Mouse (Mus musculus) monocyte, adult 5-6 weeks (primary cell): ENCODE data around the gene Mipep. TPM values are rescaled to one million over a fixed set of nuclear protein-coding genes. Genes with fewer than 3 reads are reported as not detected.

Source experiments
- ATAC-seq: fragments of 153-309, 156-312 bp; replicated peaks from 2 replicates; pipeline ENCODE4 v1.8.0; 2017; ENCODE audit warnings: mild to moderate bottlenecking; ENCODE audit not compliant: low TSS enrichment, insufficient number of reproducible peaks, severe bottlenecking, poor library complexity, low FRiP score
- total RNA-seq: library from RNA; stranded (forward); fragments of 200-1000, 200-491, 200-594 nt; gene quantifications from 3 replicates; pipeline ENCODE4 v1.2.3, GENCODE M21; 2017

Gene Mipep
- total RNA-seq, 1 experiment from 2014 or later, result 5.7 TPM

- ATAC-seq, result no peak
Observed at GRCm38 (mm10) chr14:60843596-60843995, 59.2 kb downstream of the Mipep start.

- no peak for ATAC-seq
Observed at GRCm38 (mm10) chr14:60845261-60846045, 61.1 kb downstream of the Mipep start.

GRCm38 (mm10) chr14:60846174-60846573 lies 61.8 kb downstream of the Mipep start:
- ATAC-seq, result no peak

GRCm38 (mm10) chr14:60848194-60848593 lies 63.8 kb downstream of the Mipep start:
- no peak for ATAC-seq

GRCm38 (mm10) chr14:60850101-60850500 lies 65.7 kb downstream of the Mipep start:
- no peak for ATAC-seq

GRCm38 (mm10) chr14:60851632-60852031 lies 67.3 kb downstream of the Mipep start:
- ATAC-seq, result no peak

- no peak for ATAC-seq
Observed at GRCm38 (mm10) chr14:60856199-60856912, 72.0 kb downstream of the Mipep start.

GRCm38 (mm10) chr14:60856913-60857300 lies 72.5 kb downstream of the Mipep start:
- no peak for ATAC-seq

GRCm38 (mm10) chr14:60863396-60863795 lies 79.0 kb downstream of the Mipep start:
- ATAC-seq, result no peak

GRCm38 (mm10) chr14:60866399-60866798 lies 82.0 kb downstream of the Mipep start:
- ATAC-seq, result no peak

GRCm38 (mm10) chr14:60868325-60868724 lies 84.0 kb downstream of the Mipep start:
- ATAC-seq, result no peak

GRCm38 (mm10) chr14:60871831-60872230 lies 87.5 kb downstream of the Mipep start:
- ATAC-seq, result no peak

- no peak for ATAC-seq
Observed at GRCm38 (mm10) chr14:60882106-60882505, 97.7 kb downstream of the Mipep start.

- no peak for ATAC-seq
Observed at GRCm38 (mm10) chr14:60882681-60883080, 98.3 kb downstream of the Mipep start.

GRCm38 (mm10) chr14:60885361-60885950 lies 101.1 kb downstream of the Mipep start:
- ATAC-seq, result no peak

- no peak for ATAC-seq
Observed at GRCm38 (mm10) chr14:60893882-60894281, 109.5 kb downstream of the Mipep start.

- no peak for ATAC-seq
Observed at GRCm38 (mm10) chr14:60895172-60896000, 111.0 kb downstream of the Mipep start.

- no peak for ATAC-seq
Observed at GRCm38 (mm10) chr14:60898086-60898667, 113.8 kb downstream of the Mipep start.

- ATAC-seq, result no peak
Observed at GRCm38 (mm10) chr14:60904501-60904900, 120.1 kb downstream of the Mipep start.
